In the genomic region with DNA sequence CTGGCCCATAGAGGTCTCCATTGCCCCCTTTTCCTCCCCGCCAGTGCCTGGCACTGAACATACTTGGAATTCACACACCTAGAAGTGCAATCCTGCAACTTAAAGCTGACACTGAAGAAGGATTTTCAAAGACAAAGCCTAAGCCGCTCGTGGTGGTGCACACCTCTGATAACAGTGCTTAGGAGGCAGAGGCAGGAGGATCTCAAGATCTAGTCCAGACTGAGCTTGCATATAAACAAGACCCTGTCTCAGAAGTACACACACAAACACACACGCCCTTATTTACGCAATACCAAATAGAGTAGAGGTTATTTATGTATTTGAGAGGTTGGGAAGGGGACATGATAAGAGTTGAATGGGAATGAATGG, we compare ENCODE assay signal across 8 mouse cellular contexts. TPM values are rescaled to one million over a fixed set of nuclear protein-coding genes. Genes with fewer than 3 reads are reported as not detected.
A peak's percentile ranks its signal among the peaks of the same experiment; 100 is the strongest.
DNase-seq lines count a peak whose midpoint lies in the region; ATAC-seq and TF ChIP-seq lines count a peak whose summit lies in the region.

No protein-coding gene starts in this region.

- DNase-seq in heart, embryonic 10.5 days (ENCODE audit: low spot score), result no peak
- DNase-seq in heart, postnatal 10 days, result no peak
- peak; percentile 9 for DNase-seq in urinary bladder, postnatal 25 days (ENCODE audit: low spot score)
- no peak for DNase-seq in urinary bladder, postnatal 4 days (ENCODE audit: low spot score in 2 of 2)
- DNase-seq in liver, embryonic 14.5 days (ENCODE audit: low read depth in 3 of 3, low spot score in 3 of 3), result no peak
- no peak for DNase-seq in embryo, embryonic 9.5 days (ENCODE audit: extremely low spot score)
- no peak for DNase-seq in right cerebral cortex, postnatal 36 days (ENCODE audit: low spot score in 2 of 2)

- WGBS in heart, embryonic 10.5 days, result 48% methylated on average over 5 of the region's 5 CpGs
- WGBS in liver, embryonic 14.5 days (ENCODE audit: insufficient replicate concordance), result 34% methylated on average over 5 of the region's 5 CpGs

- no peak for TF ChIP-seq EP300 in liver, embryonic 14.5 days (IDR thresholded peaks at IDR 0.05; ENCODE audit: low read depth)

- no peaks in the 10 kb centered on the region for H3K9me3 ChIP-seq in heart, embryonic 10.5 days
- no peaks in the 10 kb centered on the region for H3K9me3 ChIP-seq in liver, embryonic 14.5 days (ENCODE audit: control insufficient read depth, low read length)

- intact Hi-C loops in heart, postnatal 10 days (cut with DNase I), result loop anchor here (2.0 kb wide), 1 partner anchor 31 kb away; the partner anchor contains the start of gene Rps4x

- H3K9ac ChIP-seq in liver, embryonic 14.5 days (replicated peaks), result peak overlapping the region; percentile 50

- peak; percentile 30 for ATAC-seq in liver, embryonic 14.5 days (ENCODE audit: insufficient read depth)
- ATAC-seq in erythroid progenitor cell, adult 5-6 weeks (replicated peaks; ENCODE audit: low FRiP score, poor library complexity, severe bottlenecking), result no peak

- H3K36me3 ChIP-seq in heart, embryonic 10.5 days, result no peaks in the 10 kb centered on the region
- H3K36me3 ChIP-seq in liver, embryonic 14.5 days (replicated peaks; ENCODE audit: control insufficient read depth, insufficient read depth, low read depth), result no peaks in the 10 kb centered on the region

- no peak for TF ChIP-seq CTCF in liver, embryonic 14.5 days (IDR thresholded peaks at IDR 0.05; ENCODE audit: low read depth)

- H3K4me2 ChIP-seq in liver, embryonic 14.5 days (ENCODE audit: low read depth), result peak overlapping the region; percentile 66

- peak overlapping the region; percentile 83 for H3K27ac ChIP-seq in heart, embryonic 10.5 days
- peak overlapping the region; percentile 68 for H3K27ac ChIP-seq in liver, embryonic 14.5 days

- no peaks in the 10 kb centered on the region for H3K27me3 ChIP-seq in heart, embryonic 10.5 days (ENCODE audit: insufficient read depth, poor library complexity, severe bottlenecking)
- no peaks in the 10 kb centered on the region for H3K27me3 ChIP-seq in liver, embryonic 14.5 days (ENCODE audit: control insufficient read depth, insufficient read depth, low read length)

- peak overlapping the region; percentile 61 for H3K4me3 ChIP-seq in heart, embryonic 10.5 days
- H3K4me3 ChIP-seq in liver, embryonic 14.5 days (ENCODE audit: insufficient read depth in 1 of 2, low read depth in 2 of 2, low read length in 2 of 2), result peak overlapping the region; percentile 75 to 76

- no peaks in the 10 kb centered on the region for H3K4me1 ChIP-seq in heart, embryonic 10.5 days
- 0 out of 4 replicates have a peak, but pooled peaks cover 0 to 2% of the 10 kb centered on the region in 2 experiments for H3K4me1 ChIP-seq in liver, embryonic 14.5 days (replicated peaks; ENCODE audit: control insufficient read depth in 2 of 2, insufficient read depth in 2 of 2, low read length in 1 of 2)

RNA-seq across cellular contexts. Expression of gene Ercc6l, which starts 0.5 kb away (rescaled TPM):
- polyA plus RNA-seq in heart, embryonic 10.5 days (2016; fragmentation: Nextera tagmentation; extraction: Ambion mirVana), result 13.0 and 13.1 TPM in 2 replicates
- total RNA-seq in heart, postnatal 10 days (2021), result 1 to 10 TPM; 2.4 to 2.5 TPM
- 3.1 and 5.3 TPM in 2 replicates for polyA plus RNA-seq in liver, embryonic 14.5 days (2012; rRNA removed)
- polyA plus RNA-seq in liver, embryonic 14.5 days (2014; fragmentation: Nextera tagmentation; extraction: Ambion mirVana), result 11.1 and 14.7 TPM in 2 replicates
- 24.3 and 26.7 TPM in 2 replicates for total RNA-seq in erythroid progenitor cell, adult 5-6 weeks (2015; ENCODE audit: low replicate concordance)
- 30.9 and 34.0 TPM in 2 replicates for total RNA-seq in erythroid progenitor cell, adult 5-6 weeks (2017; ENCODE audit: low replicate concordance)

RNA-seq across cellular contexts. Expression of gene Rps4x, which starts 31.8 kb away (rescaled TPM):
- polyA plus RNA-seq in heart, embryonic 10.5 days (2016; fragmentation: Nextera tagmentation; extraction: Ambion mirVana), result 479 and 547 TPM in 2 replicates
- 1,000 to 10,000 TPM; 1,009 to 1,019 TPM for total RNA-seq in heart, postnatal 10 days (2021)
- 594 and 1,018 TPM in 2 replicates for polyA plus RNA-seq in liver, embryonic 14.5 days (2012; rRNA removed)
- polyA plus RNA-seq in liver, embryonic 14.5 days (2014; fragmentation: Nextera tagmentation; extraction: Ambion mirVana), result 625 and 638 TPM in 2 replicates
- 982 and 1,015 TPM in 2 replicates for total RNA-seq in erythroid progenitor cell, adult 5-6 weeks (2015; ENCODE audit: low replicate concordance)
- 394 and 635 TPM in 2 replicates for total RNA-seq in erythroid progenitor cell, adult 5-6 weeks (2017; ENCODE audit: low replicate concordance)

RNA-seq across cellular contexts. Expression of gene Pin4, which starts 38.2 kb away (rescaled TPM):
- 44.6 and 65.4 TPM in 2 replicates for polyA plus RNA-seq in heart, embryonic 10.5 days (2016; fragmentation: Nextera tagmentation; extraction: Ambion mirVana)
- 10 to 100 TPM; 18.8 to 33.1 TPM for total RNA-seq in heart, postnatal 10 days (2021)
- 21.4 and 45.2 TPM in 2 replicates for polyA plus RNA-seq in liver, embryonic 14.5 days (2012; rRNA removed)
- 59.5 and 69.3 TPM in 2 replicates for polyA plus RNA-seq in liver, embryonic 14.5 days (2014; fragmentation: Nextera tagmentation; extraction: Ambion mirVana)
- total RNA-seq in erythroid progenitor cell, adult 5-6 weeks (2015; ENCODE audit: low replicate concordance), result 53.7 TPM in 1 of 2 replicates, not detected in the other
- total RNA-seq in erythroid progenitor cell, adult 5-6 weeks (2017; ENCODE audit: low replicate concordance), result 42.7 and 82.7 TPM in 2 replicates

Comparison
In these comparisons a context has a peak if more than half of its experiments do, and no peak if none do; other contexts are left out.
1. RNA of gene Ercc6l, which starts 0.5 kb away (total RNA-seq): 24.3 to 34.0 TPM in erythroid progenitor cell, adult 5-6 weeks; 2.4 to 2.5 TPM in heart, postnatal 10 days; every median in the first group is over 4 times any median in the second.